Mouse (Mus musculus) heart, postnatal 0 days (tissue): ENCODE measurements around the gene Lpp. TPM values are rescaled to one million over a fixed set of nuclear protein-coding genes. Genes with fewer than 3 reads are reported as not detected.

Experiments
- ATAC-seq: fragments of 200-750 bp; cut with Nextera tagmentation; 2 replicates; pipeline ENCODE4 v1.8.0; 2017; ENCODE audit warnings: low read depth, moderate number of reproducible peaks, moderate library complexity; ENCODE audit not compliant: insufficient read depth
- DNase-seq: peaks from one replicate; pipeline ENCODE4 v3.0.0-alpha.2; 2016; ENCODE audit warnings: low spot score
- H3K27ac ChIP-seq: fragments of 300-500 bp; sonication (generic); 2 replicates; pipeline ENCODE4 v1.5.1; 2014; ENCODE audit warnings: low read depth, mild to moderate bottlenecking
- H3K27me3 ChIP-seq: fragments of 300-500 bp; sonication (generic); 2 replicates; pipeline ENCODE4 v1.6.1; 2014; ENCODE audit warnings: low read length, mixed read lengths; ENCODE audit not compliant: control insufficient read depth, insufficient read depth
- H3K36me3 ChIP-seq: fragments of 300-500 bp; sonication (generic); replicated peaks from 2 replicates; pipeline ENCODE4 v1.6.1; 2014; ENCODE audit warnings: low read length, mixed read lengths; ENCODE audit not compliant: control insufficient read depth, insufficient read depth
- H3K4me1 ChIP-seq: fragments of 300-500 bp; sonication (generic); 2 replicates; pipeline ENCODE4 v1.6.1; 2014; ENCODE audit warnings: antibody characterized with exemption; ENCODE audit not compliant: control insufficient read depth, insufficient read depth
- H3K4me2 ChIP-seq: fragments of 300-500 bp; sonication (generic); 2 replicates; pipeline ENCODE4 v1.6.1; 2014; ENCODE audit warnings: low read depth, mild to moderate bottlenecking, low read length, moderate library complexity
- H3K4me3 ChIP-seq: fragments of 300-500 bp; sonication (generic); 2 replicates; pipeline ENCODE4 v1.5.1; 2014; ENCODE audit warnings: low read depth, low read length
- H3K9ac ChIP-seq: fragments of 300-500 bp; sonication (generic); replicated peaks from 2 replicates; pipeline ENCODE4 v1.6.1; 2014; ENCODE audit warnings: low read depth, low read length, mixed read lengths
- H3K9me3 ChIP-seq: fragments of 300-500 bp; sonication (generic); replicated peaks from 2 replicates; pipeline ENCODE4 v1.6.1; 2016; ENCODE audit warnings: low read length; ENCODE audit not compliant: control insufficient read depth
- CTCF ChIP-seq: IDR thresholded peaks from 2 replicates; pipeline ENCODE4 v1.5.1; 2016; ENCODE audit warnings: antibody characterized with exemption, control low read depth, low read depth
- EP300 ChIP-seq: IDR thresholded peaks from 2 replicates; pipeline ENCODE4 v1.6.1; 2016; ENCODE audit warnings: antibody characterized with exemption, low read depth
- WGBS: fragments of 180-500 bp; shearing (Covaris S2); extraction: QIAGEN DNeasy Blood & Tissue Kit; methylation state at CpG from one replicate; pipeline ENCODE4 v1.1.7; 2014; 5-methylcytosine and 5-hydroxymethylcytosine counted together
- polyA plus RNA-seq: library from polyadenylated mRNA; unstranded; fragments of >200 nt; fragmentation: Nextera tagmentation; extraction: Ambion mirVana; gene quantifications from 2 replicates; pipeline ENCODE4 v1.2.1, GENCODE M21; 2015
- total RNA-seq: library from RNA; depleted of rRNA; stranded (reverse); fragments of >200 nt; gene quantifications from 2 replicates; pipeline ENCODE4 v1.2.3, GENCODE M21; 2014; ENCODE audit warnings: low replicate concordance

Lpp gene
- total and polyA plus RNA-seq, 2 experiments from 2014 or later, result 32.1 to 77.4 TPM

- peaks cover 40% of the 10 kb centered on the region for H3K4me1 ChIP-seq
- ATAC-seq, result no peak
Observed at GRCm38 (mm10) chr16:24394211-24394991, 1.1 kb downstream of the Lpp start.

DNA sequence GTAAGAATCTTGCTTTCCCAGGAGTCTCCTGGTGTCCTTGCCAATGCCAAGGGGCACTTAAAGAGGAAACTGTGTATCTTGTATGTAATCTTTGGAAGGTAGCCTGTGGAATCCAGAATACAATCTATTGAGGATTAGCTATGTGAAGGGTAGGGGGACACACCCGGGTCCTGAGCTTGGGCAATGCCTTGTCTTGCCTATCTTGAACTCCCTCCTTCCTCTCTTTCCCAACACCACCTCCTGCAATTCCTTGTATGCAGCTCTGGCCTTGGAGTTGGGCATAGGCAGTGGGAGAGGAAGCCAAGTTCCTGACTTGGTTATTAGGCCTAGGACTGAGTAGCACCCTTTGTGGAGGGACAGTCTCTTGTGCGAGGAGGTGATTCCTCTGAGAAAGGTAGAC, 1.8 kb downstream of the Lpp start:
- WGBS, result 46% methylated on average over 2 of the region's 2 CpGs
- Histone ChIP-seq H3K27ac (peak overlapping the region; percentile 100), H3K4me1 (peaks cover 47% of the 10 kb centered on the region), H3K36me3 (no peaks in the 10 kb centered on the region), H3K4me2 (peak overlapping the region; percentile 79), H3K4me3 (peak overlapping the region; percentile 86), H3K27me3 (no peaks in the 10 kb centered on the region), H3K9ac (peak overlapping the region; percentile 99), H3K9me3 (no peaks in the 10 kb centered on the region)
- ATAC-seq, result no peak
- no peak for TF ChIP-seq CTCF
- no peak for TF ChIP-seq EP300
- peak; percentile 31 for DNase-seq

More at GRCm38 (mm10) chr16:24394211-24394991, 1.1 kb downstream of the Lpp start:
- peak; percentile 72 for DNase-seq
- H3K27me3 ChIP-seq, result no peaks in the 10 kb centered on the region
- H3K27ac ChIP-seq, result peak overlapping the region; percentile 100
- peak overlapping the region; percentile 99 for H3K9ac ChIP-seq
- no peaks in the 10 kb centered on the region for H3K9me3 ChIP-seq
- WGBS, result 5% methylated on average over 18 of the region's 18 CpGs
- H3K36me3 ChIP-seq, result no peaks in the 10 kb centered on the region
- H3K4me3 ChIP-seq, result peak overlapping the region; percentile 86
- TF ChIP-seq EP300, result 0 out of 2 replicates have a peak, but pooled peaks have one; percentile 11
- TF ChIP-seq CTCF, result no peak
- H3K4me2 ChIP-seq, result peak overlapping the region; percentile 79

DNA sequence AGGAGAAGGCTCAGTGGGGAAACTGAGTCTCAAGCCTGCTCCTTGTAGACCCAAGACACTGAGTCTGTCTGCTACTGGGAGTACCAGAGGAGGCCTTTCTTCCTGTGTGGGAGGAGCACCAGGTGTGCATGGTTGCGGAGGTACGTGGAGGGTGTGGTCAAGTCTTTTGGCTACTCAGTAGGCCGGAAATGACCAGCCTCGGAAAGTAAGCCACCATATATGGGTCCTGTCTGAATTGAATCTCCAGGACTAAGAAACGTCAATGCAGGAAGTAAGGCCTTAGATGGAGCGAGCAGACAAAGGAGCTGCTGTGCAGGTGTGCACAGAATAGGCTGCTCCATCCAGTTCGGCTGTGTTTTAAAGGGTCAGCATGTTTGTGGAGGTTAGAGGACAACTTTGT, 3.2 kb downstream of the Lpp start:
- no peak for TF ChIP-seq CTCF
- no peak for TF ChIP-seq EP300
- H3K27ac ChIP-seq, result no peak overlapping the region
- no peaks in the 10 kb centered on the region for H3K9me3 ChIP-seq
- H3K36me3 ChIP-seq, result no peaks in the 10 kb centered on the region
- no peaks in the 10 kb centered on the region for H3K27me3 ChIP-seq
- H3K9ac ChIP-seq, result no peak overlapping the region
- WGBS, result 86% methylated on average over 7 of the region's 7 CpGs
- H3K4me1 ChIP-seq, result peaks cover 47% of the 10 kb centered on the region
- no peak overlapping the region for H3K4me3 ChIP-seq
- DNase-seq (no peak), ATAC-seq (no peak)
- no peak overlapping the region for H3K4me2 ChIP-seq

DNA sequence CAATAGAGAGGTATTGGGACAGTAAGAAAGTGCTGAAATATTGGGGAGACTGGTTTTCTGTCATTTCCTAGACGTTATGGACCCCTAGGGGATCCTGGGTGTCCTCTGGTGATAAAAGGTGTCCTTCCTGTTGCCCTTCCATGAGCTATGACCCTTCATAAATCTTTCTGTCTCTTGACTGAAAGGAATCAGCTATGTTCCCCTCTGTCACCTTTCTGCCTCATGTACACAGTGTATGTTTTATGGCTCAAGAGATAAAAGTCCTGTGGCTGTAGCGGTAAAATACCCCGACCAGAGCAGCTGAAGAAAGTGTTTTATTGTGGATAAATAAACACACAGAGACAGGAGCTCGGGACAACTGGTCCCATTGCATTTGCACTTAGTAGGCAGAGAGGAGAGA, 5.2 kb downstream of the Lpp start:
- H3K9me3 ChIP-seq, result no peaks in the 10 kb centered on the region
- WGBS, result 32% methylated on average over 4 of the region's 4 CpGs
- H3K27me3 ChIP-seq, result no peaks in the 10 kb centered on the region
- TF ChIP-seq EP300 (no peak), CTCF (no peak)
- H3K4me3 ChIP-seq, result no peak overlapping the region
- no peak overlapping the region for H3K4me2 ChIP-seq
- H3K36me3 ChIP-seq, result peaks cover 3% of the 10 kb centered on the region; the same call in 1 of the 2 replicates
- peaks cover 39% of the 10 kb centered on the region for H3K4me1 ChIP-seq
- DNase-seq, result no peak
- H3K27ac ChIP-seq, result peak overlapping the region; percentile 13; the same call in 1 of the 2 replicates
- no peak overlapping the region for H3K9ac ChIP-seq
- ATAC-seq, result no peak

DNA sequence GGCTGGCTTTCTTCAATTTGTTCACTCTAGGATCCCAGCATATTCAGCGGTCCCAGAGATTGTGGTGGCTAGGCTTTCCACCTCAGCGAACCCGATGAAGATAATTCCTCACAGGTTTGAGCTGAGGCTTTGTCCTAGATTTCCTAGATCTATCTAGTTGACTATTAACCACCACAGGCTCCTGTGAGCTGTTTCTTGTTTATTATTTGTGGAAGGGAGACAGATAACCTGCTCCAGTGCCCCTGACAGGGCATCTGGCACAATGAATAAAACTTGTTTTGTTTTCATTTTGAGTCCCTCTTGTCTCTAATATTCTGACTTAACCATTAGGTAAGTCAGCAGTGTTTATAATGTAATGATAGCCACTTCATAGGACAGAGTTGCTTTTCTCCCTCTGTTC, 5.6 kb downstream of the Lpp start:
- Histone ChIP-seq H3K4me3 (no peak overlapping the region), H3K36me3 (peaks cover 7% of the 10 kb centered on the region; the same call in 1 of the 2 replicates), H3K4me2 (no peak overlapping the region), H3K9me3 (no peaks in the 10 kb centered on the region), H3K27ac (peak overlapping the region; percentile 13; the same call in 1 of the 2 replicates), H3K4me1 (peaks cover 39% of the 10 kb centered on the region), H3K27me3 (no peaks in the 10 kb centered on the region), H3K9ac (no peak overlapping the region)
- 74% methylated on average over 3 of the region's 3 CpGs for WGBS
- no peak for TF ChIP-seq CTCF
- DNase-seq, result no peak
- no peak for ATAC-seq

- WGBS, result 55% methylated on average over 5 of the region's 5 CpGs
- peaks cover 13% of the 10 kb centered on the region; the same call in 1 of the 2 replicates for H3K36me3 ChIP-seq
- DNase-seq (no peak), ATAC-seq (no peak)
- no peaks in the 10 kb centered on the region for H3K27me3 ChIP-seq
- H3K4me1 ChIP-seq, result peaks cover 39% of the 10 kb centered on the region
- no peak overlapping the region for H3K9ac ChIP-seq
- no peak overlapping the region for H3K27ac ChIP-seq
- H3K4me2 ChIP-seq, result no peak overlapping the region
- H3K4me3 ChIP-seq, result no peak overlapping the region
- H3K9me3 ChIP-seq, result no peaks in the 10 kb centered on the region
- TF ChIP-seq CTCF, result no peak
- TF ChIP-seq EP300, result no peak
Observed at GRCm38 (mm10) chr16:24399524-24399923, 6.2 kb downstream of the Lpp start.
